Mouse (Mus musculus): ENCODE data around the gene Ush2a.

DNA sequence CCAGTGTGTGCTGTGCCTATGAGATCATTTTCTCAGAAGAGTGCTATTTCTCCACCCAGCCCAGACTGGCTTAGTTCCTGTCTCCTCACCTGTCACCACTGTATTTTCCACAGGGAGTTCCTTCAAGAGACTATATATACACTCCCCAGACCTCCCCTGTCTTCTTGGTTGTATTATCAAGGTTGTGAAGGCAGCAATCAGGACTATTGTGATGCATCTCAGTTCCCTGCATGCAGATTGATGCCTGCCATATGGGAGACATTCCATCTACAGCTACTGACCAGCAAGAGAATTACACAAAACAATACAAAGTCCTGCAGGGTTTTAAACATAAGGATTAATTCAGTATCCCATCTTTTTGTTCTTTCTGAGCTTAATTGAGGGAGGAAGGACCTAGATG is 377.8 kb downstream of the Ush2a start:
- TF ChIP-seq POLR2A (IDR thresholded peaks at IDR 0.05; ENCODE audit: control insufficient read depth, low read depth, low read length): no peak
- TF ChIP-seq CTCF (IDR thresholded peaks at IDR 0.05; ENCODE audit: control insufficient read depth, insufficient read depth, insufficient replicate concordance, low read depth, low read length): no peak
